Mouse (Mus musculus): ENCODE measurements around the gene Ankrd54.

DNA sequence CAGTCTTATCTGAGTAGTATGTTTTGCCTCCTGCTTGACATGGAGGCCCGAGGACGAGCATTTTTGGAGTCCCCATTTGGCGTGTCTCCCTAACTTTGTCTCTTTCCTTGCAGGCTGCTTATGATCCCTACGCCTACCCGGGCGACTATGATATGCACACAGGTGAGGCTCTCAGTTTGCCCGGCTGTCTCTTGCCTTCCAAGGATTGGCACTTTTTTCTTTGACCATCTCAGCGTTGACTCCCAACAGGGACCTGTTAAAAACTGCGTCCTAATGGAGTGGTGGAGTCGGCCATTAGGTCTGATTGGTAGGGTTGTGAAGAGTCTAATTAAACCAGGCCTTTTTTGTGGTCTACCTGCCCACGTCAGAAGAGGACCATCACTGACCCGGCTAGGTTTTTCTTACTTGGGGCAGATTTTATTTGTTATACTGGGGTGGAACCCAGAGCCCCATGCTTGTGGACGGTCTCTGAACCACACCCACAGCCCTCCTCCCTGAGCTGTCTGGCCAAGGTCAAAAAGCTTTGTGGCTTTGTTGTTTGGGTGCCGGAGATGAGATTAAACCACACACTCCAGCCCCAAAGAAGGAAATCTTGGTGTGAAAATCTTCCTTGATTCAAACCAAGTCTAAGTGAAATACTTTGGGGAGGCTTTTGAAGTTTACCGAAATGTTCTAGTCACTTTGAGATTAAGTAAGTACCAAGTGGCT is 13.1 kb upstream of the Ankrd54 start:
- TF ChIP-seq POLR2A (IDR thresholded peaks at IDR 0.05; ENCODE audit: insufficient read depth, low read depth, low read length) (no peak), CTCF (IDR thresholded peaks at IDR 0.05; ENCODE audit: insufficient read depth, low read depth, low read length) (no peak)
